Mouse (Mus musculus): ENCODE results near the gene Mcrs1. TPM values are rescaled to one million over a fixed set of nuclear protein-coding genes. Genes with fewer than 3 reads are reported as not detected.

Gene Mcrs1
- 29.8 and 39.4 TPM in 2 replicates for total RNA-seq (2014; fragmentation: Nextera tagmentation)
- total RNA-seq (2017) = 45.7 and 60.1 TPM in 2 replicates
- 75.9 and 83.4 TPM in 2 replicates for polyA plus RNA-seq (2012)

DNA sequence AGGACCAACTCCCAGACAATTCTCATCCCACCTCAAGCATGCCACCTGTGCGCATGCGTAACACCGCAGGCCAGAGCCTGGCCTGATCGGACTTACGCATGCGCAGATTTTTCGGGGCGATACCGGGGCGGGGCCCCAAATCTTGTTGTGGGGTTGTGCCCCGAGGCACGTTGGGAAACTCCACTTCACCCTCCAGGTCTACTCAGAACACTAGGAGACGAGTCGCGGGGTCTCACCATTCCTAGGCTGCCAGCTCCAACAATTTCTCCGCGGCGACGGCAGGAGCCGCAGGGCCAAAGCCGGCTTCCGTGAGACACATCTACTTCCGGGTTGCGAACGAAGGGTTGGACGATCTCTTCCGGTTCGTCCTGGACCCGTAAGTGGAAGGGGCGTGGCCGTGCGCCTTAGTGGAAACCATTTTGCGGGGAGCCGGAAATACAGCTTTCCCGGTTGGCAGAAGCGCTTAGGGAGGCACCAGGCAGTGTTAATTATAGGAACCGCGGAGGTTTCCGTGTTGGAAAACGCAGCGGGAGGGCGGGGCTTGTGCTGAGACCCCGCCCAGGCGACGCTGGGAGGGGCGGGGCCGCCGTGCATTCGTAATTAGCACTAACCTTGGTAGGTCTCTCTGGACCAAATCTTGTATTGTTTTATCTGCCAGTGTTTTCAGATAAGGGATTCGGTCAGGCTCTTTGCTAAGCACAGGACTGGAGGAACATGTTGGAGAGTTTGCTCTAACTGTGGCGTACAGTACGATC, at the start of gene Mcrs1:
Mcrs1 (minus strand) TSS at position 336 of the 755 bp plus-strand sequence.
- Histone ChIP-seq H3K9me3 (replicated peaks) (no peaks in the 10 kb centered on the region), H3K4me3 (ENCODE audit: low read depth, low read length) (peak within 1 kb of the TSS; percentile 75), H3K4me1 (ENCODE audit: insufficient read depth, low read depth, low read length) (peaks cover 41% of the 10 kb centered on the region), H3K27me3 (ENCODE audit: insufficient read depth, low read length) (no peaks in the 10 kb centered on the region), H3K36me3 (replicated peaks) (peaks cover 42% of the 10 kb centered on the region)
- DNase-seq (ENCODE audit: low spot score) = peak; percentile 91
- peak; percentile 94 for ATAC-seq (ENCODE audit: extremely low read depth, insufficient number of reproducible peaks, low FRiP score, poor library complexity, severe bottlenecking)
- TF ChIP-seq GATA2 (IDR thresholded peaks at IDR 0.05; ENCODE audit: borderline replicate concordance, low read depth, low read length) (no peak), CTCF (IDR thresholded peaks at IDR 0.05; ENCODE audit: low read depth, low read length) (no peak), GATA1 (IDR thresholded peaks at IDR 0.05; ENCODE audit: borderline replicate concordance, low read length) (no peak)

DNA sequence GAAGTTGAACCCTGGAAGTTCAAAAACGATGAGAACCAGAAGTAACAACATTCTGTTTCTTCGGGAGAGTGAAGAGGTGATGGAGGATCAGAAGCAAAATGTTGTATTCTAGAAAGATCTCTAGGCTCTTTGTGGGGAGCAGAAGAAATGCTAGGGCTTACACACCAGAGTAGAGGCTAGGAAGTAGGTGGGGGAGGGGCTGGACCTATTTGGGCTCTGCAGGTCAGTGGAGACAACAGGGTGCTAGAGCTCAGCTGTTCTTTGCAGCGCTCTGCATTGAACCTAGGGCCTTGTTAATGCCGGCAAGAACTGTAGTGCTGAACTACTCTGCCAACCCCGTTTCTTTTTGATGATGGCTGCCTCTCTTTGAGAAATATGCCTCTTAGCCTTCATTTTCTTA, 44.5 kb upstream of the Mcrs1 start:
- no peak for DNase-seq (ENCODE audit: low spot score)
- Histone ChIP-seq H3K4me1 (ENCODE audit: insufficient read depth, low read depth, low read length) (peaks cover 29% of the 10 kb centered on the region), H3K9me3 (replicated peaks) (no peaks in the 10 kb centered on the region), H3K36me3 (replicated peaks) (peaks cover 6% of the 10 kb centered on the region), H3K4me3 (ENCODE audit: low read depth, low read length) (no peak overlapping the region), H3K27me3 (ENCODE audit: insufficient read depth, low read length) (peaks cover 5% of the 10 kb centered on the region; the same call in 1 of the 2 replicates)
- TF ChIP-seq POLR2AphosphoS5 (IDR thresholded peaks at IDR 0.05; ENCODE audit: insufficient replicate concordance, low read depth, low read length) = no peak
- no peak for TF ChIP-seq GATA1 (IDR thresholded peaks at IDR 0.05; ENCODE audit: borderline replicate concordance, low read length)
- TF ChIP-seq CTCF (IDR thresholded peaks at IDR 0.05; ENCODE audit: low read depth, low read length) = no peak
- TF ChIP-seq TAL1 (conservative IDR thresholded peaks at IDR 0.05; ENCODE audit: low read depth, low read length) = no peak
- no peak for ATAC-seq (ENCODE audit: extremely low read depth, insufficient number of reproducible peaks, low FRiP score, poor library complexity, severe bottlenecking)

DNA sequence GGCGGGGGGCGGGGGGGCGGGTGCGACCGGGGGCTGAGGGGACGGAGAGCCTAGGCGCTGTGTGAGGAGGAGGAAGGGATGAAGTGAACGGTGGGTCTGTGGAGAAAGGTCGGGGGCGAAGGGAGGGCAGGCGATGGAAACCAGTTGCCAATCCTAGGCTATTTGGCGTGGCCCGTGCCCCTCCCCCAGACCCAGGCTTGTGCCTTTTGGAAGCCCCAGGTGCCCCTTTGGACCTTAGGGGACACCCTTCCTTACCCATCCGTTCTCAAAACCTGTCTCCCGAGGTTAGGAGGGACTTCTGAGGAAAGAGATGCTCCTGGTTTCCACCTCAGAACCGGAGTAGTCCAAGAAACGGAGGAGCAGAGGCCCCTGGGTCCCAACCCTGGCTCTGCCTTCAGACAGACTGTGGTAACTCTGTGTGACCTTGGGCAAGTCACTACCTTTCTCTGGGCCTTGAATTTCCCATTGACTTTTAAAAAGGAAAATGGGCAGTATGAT, 43.8 kb upstream of the Mcrs1 start, which contains the start of gene Fam186b:
Fam186b (minus strand) TSS at position 405 of the 498 bp plus-strand sequence.
- Histone ChIP-seq H3K4me3 (ENCODE audit: low read depth, low read length) (peak within 1 kb of the TSS; percentile 74), H3K9me3 (replicated peaks) (no peaks in the 10 kb centered on the region), H3K36me3 (replicated peaks) (peaks cover 6% of the 10 kb centered on the region), H3K27me3 (ENCODE audit: insufficient read depth, low read length) (peaks cover 7% of the 10 kb centered on the region; the same call in 1 of the 2 replicates), H3K4me1 (ENCODE audit: insufficient read depth, low read depth, low read length) (peaks cover 29% of the 10 kb centered on the region)
- DNase-seq (ENCODE audit: low spot score) = no peak
- no peak for TF ChIP-seq GATA2 (IDR thresholded peaks at IDR 0.05; ENCODE audit: borderline replicate concordance, low read depth, low read length)
- no peak for TF ChIP-seq TAL1 (conservative IDR thresholded peaks at IDR 0.05; ENCODE audit: low read depth, low read length)
- no peak for TF ChIP-seq GATA1 (IDR thresholded peaks at IDR 0.05; ENCODE audit: borderline replicate concordance, low read length)
- no peak for TF ChIP-seq POLR2AphosphoS5 (IDR thresholded peaks at IDR 0.05; ENCODE audit: insufficient replicate concordance, low read depth, low read length)
- TF ChIP-seq CTCF (IDR thresholded peaks at IDR 0.05; ENCODE audit: low read depth, low read length) = no peak
- no peak for ATAC-seq (ENCODE audit: extremely low read depth, insufficient number of reproducible peaks, low FRiP score, poor library complexity, severe bottlenecking)

DNA sequence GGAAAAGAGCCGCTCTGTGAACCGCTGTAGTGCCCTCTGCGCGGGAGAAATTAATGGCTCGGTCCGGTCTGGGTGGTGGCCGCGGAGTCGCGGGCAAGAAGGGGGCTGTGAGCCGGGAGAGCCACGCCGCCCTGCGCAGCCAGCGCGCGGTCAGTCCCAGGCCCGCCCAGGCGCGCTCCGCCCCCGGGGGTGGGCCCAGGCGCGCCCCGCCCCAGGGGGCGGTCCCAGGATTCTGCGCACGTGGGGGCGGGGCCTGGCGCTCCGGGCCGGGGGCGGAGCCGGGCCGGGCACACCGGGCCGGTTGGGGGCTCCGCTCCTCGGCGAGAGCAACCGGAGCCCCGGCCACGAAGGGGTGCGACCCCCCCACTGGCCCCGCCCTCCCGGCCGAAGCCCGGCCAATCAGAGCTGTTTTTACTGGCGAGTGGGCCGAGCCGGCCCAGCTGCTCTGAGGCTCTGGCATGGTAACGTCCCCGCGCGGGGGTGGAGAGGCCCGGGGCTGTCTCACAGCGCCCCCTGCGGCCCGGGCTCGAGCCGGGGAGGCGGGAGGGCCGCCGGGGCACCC, 43.1 kb upstream of the Mcrs1 start, which contains the start of gene Prpf40b:
Prpf40b (plus strand) TSS at position 275 of the 562 bp plus-strand sequence.
- Histone ChIP-seq H3K27me3 (ENCODE audit: insufficient read depth, low read length) (peaks cover 12% of the 10 kb centered on the region; the same call in 1 of the 2 replicates), H3K9me3 (replicated peaks) (no peaks in the 10 kb centered on the region), H3K4me1 (ENCODE audit: insufficient read depth, low read depth, low read length) (peaks cover 29% of the 10 kb centered on the region), H3K36me3 (replicated peaks) (peaks cover 6% of the 10 kb centered on the region), H3K4me3 (ENCODE audit: low read depth, low read length) (peak within 1 kb of the TSS; percentile 74)
- DNase-seq (ENCODE audit: low spot score) (peak; percentile 99), ATAC-seq (ENCODE audit: extremely low read depth, insufficient number of reproducible peaks, low FRiP score, poor library complexity, severe bottlenecking) (peak; percentile 74)
- TF ChIP-seq TAL1 (conservative IDR thresholded peaks at IDR 0.05; ENCODE audit: low read depth, low read length) = no peak
- TF ChIP-seq GATA1 (IDR thresholded peaks at IDR 0.05; ENCODE audit: borderline replicate concordance, low read length) = no peak
- no peak for TF ChIP-seq GATA2 (IDR thresholded peaks at IDR 0.05; ENCODE audit: borderline replicate concordance, low read depth, low read length)
- TF ChIP-seq CTCF (IDR thresholded peaks at IDR 0.05; ENCODE audit: low read depth, low read length) = no peak
- TF ChIP-seq POLR2AphosphoS5 (IDR thresholded peaks at IDR 0.05; ENCODE audit: insufficient replicate concordance, low read depth, low read length) = no peak

DNA sequence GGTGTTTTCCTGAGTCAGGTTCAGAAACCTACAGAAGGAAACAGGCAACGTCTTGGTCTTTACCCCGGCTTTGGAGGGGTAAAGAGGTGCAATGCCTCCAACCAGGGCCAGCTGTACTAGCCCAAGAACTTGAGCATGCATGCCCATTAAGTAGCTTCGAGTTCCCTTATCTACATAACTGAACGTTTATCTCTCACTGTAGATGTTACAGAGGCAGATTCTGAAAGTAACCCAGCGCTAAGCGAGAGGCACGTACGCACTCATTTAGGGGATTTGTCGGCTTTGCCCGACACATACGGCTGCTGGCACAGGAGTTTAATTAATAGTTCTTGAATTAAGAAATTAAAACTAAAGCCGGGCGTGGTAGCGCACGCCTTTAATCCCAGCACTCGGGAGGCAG, 42.5 kb upstream of the Mcrs1 start:
- Histone ChIP-seq H3K4me3 (ENCODE audit: low read depth, low read length) (peak overlapping the region; percentile 74), H3K36me3 (replicated peaks) (peaks cover 5% of the 10 kb centered on the region), H3K9me3 (replicated peaks) (no peaks in the 10 kb centered on the region), H3K4me1 (ENCODE audit: insufficient read depth, low read depth, low read length) (peaks cover 29% of the 10 kb centered on the region), H3K27me3 (ENCODE audit: insufficient read depth, low read length) (peaks cover 12% of the 10 kb centered on the region; the same call in 1 of the 2 replicates)
- no peak for TF ChIP-seq POLR2AphosphoS5 (IDR thresholded peaks at IDR 0.05; ENCODE audit: insufficient replicate concordance, low read depth, low read length)
- no peak for TF ChIP-seq GATA2 (IDR thresholded peaks at IDR 0.05; ENCODE audit: borderline replicate concordance, low read depth, low read length)
- TF ChIP-seq CTCF (IDR thresholded peaks at IDR 0.05; ENCODE audit: low read depth, low read length) = no peak
- no peak for TF ChIP-seq GATA1 (IDR thresholded peaks at IDR 0.05; ENCODE audit: borderline replicate concordance, low read length)
- 0 out of 2 replicates have a peak, but pooled peaks have one; percentile 16 for ATAC-seq (ENCODE audit: extremely low read depth, insufficient number of reproducible peaks, low FRiP score, poor library complexity, severe bottlenecking)
- DNase-seq (ENCODE audit: low spot score) = peak; percentile 32

DNA sequence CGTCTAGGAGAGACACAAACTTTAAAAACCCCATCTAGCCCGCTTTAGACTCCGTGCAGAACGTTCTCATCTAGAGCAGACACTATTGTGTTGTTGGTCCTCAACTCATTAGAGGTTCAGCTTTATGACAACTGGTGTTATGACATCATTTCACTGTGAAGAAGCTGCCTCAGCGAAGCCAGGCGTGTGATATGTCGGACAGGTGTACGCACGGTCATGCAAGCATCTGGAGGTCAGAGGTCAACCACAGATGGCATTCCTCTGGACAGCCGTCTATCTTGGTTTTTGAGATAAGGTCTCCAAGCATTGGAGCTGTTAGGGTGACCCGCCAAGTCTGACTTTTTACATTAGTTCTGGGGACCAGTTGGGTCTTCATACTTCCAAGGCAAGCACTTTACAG, 38.8 kb upstream of the Mcrs1 start:
- ATAC-seq (ENCODE audit: extremely low read depth, insufficient number of reproducible peaks, low FRiP score, poor library complexity, severe bottlenecking) (no peak), DNase-seq (ENCODE audit: low spot score) (no peak)
- Histone ChIP-seq H3K9me3 (replicated peaks) (no peaks in the 10 kb centered on the region), H3K27me3 (ENCODE audit: insufficient read depth, low read length) (peaks cover 13% of the 10 kb centered on the region), H3K4me1 (ENCODE audit: insufficient read depth, low read depth, low read length) (peaks cover 17% of the 10 kb centered on the region), H3K4me3 (ENCODE audit: low read depth, low read length) (no peak overlapping the region), H3K36me3 (replicated peaks) (no peaks in the 10 kb centered on the region)
- TF ChIP-seq TAL1 (conservative IDR thresholded peaks at IDR 0.05; ENCODE audit: low read depth, low read length) = no peak
- TF ChIP-seq GATA1 (IDR thresholded peaks at IDR 0.05; ENCODE audit: borderline replicate concordance, low read length) = no peak
- TF ChIP-seq GATA2 (IDR thresholded peaks at IDR 0.05; ENCODE audit: borderline replicate concordance, low read depth, low read length) = no peak

All from G1E (cell line).